Mouse (Mus musculus) gastrocnemius, postnatal 10 days (tissue): ENCODE results near the gene Nol12. TPM values are rescaled to one million over a fixed set of nuclear protein-coding genes. Genes with fewer than 3 reads are reported as not detected.

ENCODE experiments used
- DNase-seq: peaks from one replicate; pipeline ENCODE4 v3.0.0; 2021; ENCODE audit warnings: mixed read lengths
- total RNA-seq, 2 experiments: library from RNA; stranded (reverse); gene quantifications; 2 replicates each; pipeline ENCODE4 v1.2.3; 2021

The Nol12 gene
- total RNA-seq, 2 experiments from 2014 or later: 27.1 to 30.7 TPM

- peak; percentile 29 for DNase-seq
These were observed 18.5 kb upstream of the Nol12 start for GRCm38 (mm10) chr15:78916052-78916826.

DNA sequence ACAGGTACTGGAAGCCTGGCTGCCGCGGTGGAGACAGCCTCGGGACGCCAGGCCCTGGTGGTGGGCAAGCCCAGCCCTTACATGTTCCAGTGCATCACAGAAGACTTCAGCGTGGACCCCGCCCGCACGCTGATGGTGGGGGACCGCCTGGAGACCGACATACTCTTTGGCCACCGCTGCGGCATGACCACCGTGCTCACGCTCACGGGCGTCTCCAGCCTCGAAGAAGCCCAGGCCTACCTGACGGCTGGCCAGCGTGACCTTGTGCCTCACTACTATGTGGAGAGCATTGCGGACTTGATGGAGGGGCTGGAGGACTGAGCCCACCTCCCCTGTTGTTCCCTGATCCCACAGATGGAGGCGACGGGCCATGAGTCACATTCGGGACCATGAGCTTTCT lies 16.6 kb upstream of the Nol12 start:
- peak; percentile 19 for DNase-seq

DNA sequence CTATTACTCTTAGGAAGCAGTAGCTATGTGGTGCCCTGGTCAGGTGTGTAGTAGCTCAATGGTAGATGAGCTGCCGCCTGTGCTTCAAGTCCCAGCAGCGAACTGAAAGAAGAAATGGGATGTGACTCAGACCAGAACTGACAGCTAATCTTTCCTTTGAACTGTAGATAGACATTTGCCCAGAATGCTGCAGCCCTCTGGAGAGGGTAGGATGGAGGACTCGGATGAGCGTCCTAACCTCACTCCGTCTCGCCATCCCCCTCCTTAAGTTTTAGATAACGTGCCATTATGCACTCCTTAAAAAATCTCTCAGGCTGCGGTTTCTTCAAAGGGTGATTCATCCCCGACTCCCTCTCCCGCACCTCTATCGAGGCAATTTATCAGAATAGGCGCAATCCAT lies 14.8 kb upstream of the Nol12 start:
- no peak for DNase-seq

GRCm38 (mm10) chr15:78922700-78923099 lies 12.0 kb upstream of the Nol12 start:
- DNase-seq: no peak

DNA sequence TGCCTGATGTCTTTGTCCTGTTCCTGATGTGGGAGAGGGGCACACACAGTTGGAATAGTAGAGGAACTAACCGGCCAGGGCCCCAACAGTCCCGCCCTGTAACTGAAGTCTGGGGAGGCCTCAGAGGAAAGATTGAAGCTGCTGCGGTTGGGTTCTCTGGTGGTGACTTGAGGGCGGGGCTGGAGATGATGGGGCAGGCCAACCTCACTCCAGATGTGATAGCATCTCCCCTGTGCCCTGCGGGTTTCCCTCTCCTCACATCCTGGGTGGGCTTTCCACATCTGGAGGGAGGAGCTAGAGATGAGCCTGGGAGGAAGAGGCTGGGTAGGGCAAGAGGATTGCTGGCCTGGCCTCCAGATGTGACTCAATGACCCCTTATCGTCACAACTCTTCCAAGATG lies 11.1 kb upstream of the Nol12 start:
- no peak for DNase-seq

DNA sequence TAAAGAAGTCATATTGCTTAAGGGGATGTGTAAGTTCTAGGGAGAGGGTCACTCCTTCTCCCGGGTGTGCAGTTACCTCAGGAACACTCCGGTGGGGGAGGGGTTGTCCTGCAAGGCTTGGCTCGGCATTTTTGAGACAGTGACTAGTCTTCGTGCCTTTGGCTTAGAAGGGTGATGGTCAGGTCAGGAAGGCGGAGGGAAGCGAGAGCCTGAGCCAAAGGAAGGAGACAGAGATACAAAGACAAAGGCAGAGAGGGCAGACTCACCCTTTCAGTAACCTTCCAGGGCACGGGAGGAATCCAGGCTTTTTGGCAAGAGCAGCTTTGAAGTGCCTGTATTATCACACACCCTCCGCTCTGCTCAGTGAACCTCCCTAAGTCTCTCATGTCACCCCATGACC lies 9.6 kb upstream of the Nol12 start:
- DNase-seq: no peak

DNA sequence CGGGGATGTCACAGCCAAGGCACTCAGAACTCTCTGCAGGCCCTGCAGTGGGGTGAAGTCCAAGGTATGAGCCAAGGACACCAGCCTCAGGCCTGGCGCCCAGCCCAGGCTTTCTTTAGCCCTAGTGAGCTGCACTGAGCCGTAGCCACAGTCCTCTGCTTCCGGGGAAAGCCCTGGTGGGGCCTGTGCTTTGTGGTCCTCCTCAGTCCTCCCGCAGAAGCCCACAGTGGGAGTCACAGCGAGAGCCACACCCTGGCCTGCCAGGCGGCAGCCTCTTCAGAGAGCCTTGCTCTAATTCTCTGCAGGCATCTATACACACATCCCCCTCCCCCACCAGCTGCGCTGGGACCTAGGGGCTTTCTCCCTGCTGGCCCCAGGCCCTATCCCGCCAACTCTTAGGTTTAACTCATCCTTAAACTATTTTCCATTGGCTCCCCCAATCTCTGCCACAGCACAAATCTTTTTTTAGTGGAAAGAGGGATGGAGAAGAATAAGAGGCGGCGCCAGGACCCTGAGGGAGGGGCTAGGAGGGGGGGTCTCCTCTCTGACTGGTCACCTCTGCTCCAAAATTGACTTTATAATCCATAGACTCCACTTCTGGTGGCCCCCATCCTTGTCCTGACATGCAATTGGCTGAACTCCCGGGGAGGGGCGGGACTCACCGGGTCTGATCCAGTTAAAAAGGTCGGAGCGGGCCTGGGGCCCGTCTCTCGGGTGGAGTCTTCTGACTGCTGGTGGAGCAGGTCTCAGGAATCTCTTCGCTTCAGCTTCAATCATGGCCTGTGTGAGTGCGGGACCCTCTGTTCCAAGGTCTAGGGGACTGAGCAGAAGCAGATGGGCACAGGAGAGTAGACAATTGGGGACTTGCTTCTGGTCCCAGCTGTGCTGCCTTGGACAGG lies 8.5 kb upstream of the Nol12 start, which contains the start of gene Lgals1:
Gene Lgals1 (plus strand): TSS at position 705 of the 899 bp plus-strand sequence.
- DNase-seq: peak; percentile 92

GRCm38 (mm10) chr15:78927021-78927787 lies 7.5 kb upstream of the Nol12 start:
- DNase-seq: peak; percentile 64

GRCm38 (mm10) chr15:78927788-78928457 lies 6.8 kb upstream of the Nol12 start:
- peak; percentile 72 for DNase-seq

DNA sequence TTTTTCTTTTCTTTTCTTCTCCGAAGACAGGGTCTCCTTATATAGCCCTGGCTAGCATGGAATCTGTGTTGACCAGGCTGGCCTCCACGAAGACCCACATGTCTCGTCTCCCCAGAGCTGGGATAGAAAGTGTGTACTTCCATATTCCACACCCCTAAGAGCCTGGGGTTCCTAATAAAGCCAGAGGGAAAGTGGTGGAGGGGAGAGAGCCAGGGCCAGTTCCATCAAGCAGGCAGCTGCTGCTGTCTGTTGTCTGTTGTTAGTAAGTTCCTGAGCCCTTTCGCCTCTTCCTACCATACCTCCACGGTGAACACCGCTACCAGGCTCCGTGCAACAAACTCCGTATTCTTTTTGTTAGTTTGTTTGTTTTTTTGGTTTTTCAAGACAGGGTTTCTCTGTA lies 6.2 kb upstream of the Nol12 start:
- DNase-seq: no peak

- no peak for DNase-seq
These were observed 4.5 kb upstream of the Nol12 start for GRCm38 (mm10) chr15:78930192-78930706.

DNA sequence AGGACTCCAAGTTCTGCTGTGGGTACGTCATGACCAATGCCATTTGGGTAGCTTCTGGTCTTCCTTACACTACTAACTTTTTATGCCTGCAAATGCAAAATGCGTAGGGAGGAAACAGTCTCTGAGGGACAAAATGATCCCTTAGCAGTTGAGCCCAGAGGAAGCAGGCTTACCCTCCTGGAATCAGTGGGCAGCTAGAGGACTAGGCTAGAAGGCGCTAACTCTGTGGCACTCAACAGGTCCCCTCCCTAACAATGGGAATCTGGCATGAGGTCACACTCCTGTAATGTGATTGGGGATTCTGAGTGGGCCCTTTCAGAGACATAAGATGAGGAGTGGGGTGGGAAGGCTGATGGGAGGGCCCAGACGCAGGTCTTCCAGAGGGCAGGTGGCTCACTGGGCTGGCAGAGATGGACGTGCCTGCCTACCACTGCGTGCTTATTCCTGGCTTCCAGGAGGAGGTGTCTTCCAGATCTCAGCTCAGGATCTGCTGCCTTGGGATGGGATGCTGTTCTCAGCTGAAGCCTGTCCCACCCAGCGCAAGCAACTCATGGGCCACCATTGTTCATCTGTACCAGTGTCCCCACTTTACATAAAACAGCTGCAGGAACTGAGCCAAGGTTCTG lies 3.8 kb upstream of the Nol12 start:
- DNase-seq: no peak

GRCm38 (mm10) chr15:78931577-78931976 lies 3.2 kb upstream of the Nol12 start:
- peak; percentile 54 for DNase-seq

DNA sequence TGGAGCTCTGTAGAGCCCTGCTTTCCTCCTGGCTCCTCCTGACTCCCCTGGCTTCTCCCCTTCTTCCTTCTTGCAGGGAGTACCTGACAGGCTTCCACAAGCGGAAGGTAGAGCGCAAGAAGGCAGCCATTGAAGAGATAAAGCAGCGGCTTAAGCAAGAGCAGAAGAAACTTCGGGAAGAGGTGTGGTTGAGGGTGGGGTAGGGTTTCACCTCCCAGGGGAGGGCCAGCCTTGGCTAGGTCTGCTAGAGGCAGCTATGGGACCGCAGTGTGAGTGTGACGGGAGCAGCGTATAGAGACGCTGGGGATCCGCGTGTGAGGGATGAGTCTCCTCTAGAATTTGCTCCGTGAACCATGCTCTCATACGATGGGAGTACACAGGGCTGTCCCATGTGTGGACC lies 1.7 kb downstream of the Nol12 start:
- no peak for DNase-seq

- no peak for DNase-seq
These were observed 2.6 kb downstream of the Nol12 start for GRCm38 (mm10) chr15:78937311-78937710.

- no peak for DNase-seq
These were observed 3.2 kb downstream of the Nol12 start for GRCm38 (mm10) chr15:78937963-78938362.

DNA sequence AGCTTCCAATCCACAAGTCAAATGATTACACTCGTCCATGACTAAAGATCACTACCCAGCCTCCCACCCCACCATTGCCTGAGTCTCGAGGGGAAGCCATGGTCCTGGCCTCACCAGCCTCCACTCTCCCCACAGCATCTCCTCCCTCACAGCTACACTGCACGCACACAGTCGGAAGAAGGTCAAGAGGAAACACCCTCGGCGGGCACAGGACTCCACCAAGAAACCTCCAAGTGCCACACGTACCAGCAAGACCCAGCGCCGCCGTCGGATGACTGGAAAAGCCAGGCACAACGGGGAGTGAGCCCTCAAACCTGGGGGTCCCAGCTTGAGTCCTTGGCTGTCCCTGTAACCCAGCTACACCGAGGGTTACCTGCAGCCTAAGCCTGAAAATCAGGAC lies 5.6 kb downstream of the Nol12 start:
- DNase-seq: no peak

DNA sequence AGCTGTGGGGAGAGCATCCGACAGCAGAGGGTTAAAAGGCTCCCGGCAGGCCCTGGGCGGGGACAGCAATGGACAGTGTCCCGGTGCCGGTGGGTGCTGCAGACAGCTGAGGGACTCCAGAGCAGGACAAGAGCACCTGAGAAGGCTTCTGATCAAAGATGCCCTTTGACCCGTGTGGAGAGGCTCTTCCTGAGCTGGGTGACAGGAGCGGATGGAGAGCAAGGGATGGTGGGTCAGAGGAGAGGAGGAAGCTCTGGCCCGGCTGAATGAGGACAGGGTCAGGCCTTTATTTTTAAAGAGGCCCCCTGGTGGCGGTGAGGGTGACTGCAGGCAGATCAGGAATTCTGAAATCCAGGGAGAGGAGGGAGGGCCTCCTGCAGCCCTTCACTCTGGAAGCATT lies 7.9 kb downstream of the Nol12 start:
- DNase-seq: peak; percentile 81

- no peak for DNase-seq
These were observed 11.5 kb downstream of the Nol12 start for GRCm38 (mm10) chr15:78946232-78946631.

DNA sequence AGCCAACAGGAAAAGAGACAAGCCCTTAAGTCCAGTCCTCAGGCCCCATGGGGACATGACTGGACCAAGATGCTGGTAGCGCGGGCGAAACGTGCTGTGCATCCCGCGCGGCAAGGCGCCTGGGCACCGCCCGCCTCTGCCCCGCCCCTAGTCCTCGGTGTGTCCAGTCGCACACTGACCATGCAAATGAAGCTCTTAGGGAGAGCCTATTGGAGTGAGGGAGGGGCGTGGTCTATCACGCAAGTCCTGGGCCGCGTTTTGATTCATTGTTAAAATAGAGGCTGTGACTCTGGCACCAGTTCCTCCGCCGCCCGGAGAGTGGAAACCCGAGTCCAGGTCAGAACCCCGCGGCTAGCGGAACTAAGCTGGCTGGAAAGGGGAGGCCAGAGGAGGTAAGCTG lies 12.9 kb downstream of the Nol12 start, which contains the start of gene Triobp:
Gene Triobp (plus strand): TSS at position 68 of the 400 bp plus-strand sequence.
- DNase-seq: peak; percentile 76

- no peak for DNase-seq
These were observed 13.5 kb downstream of the Nol12 start for GRCm38 (mm10) chr15:78948152-78948725.
